Mouse (Mus musculus) neural tube, embryonic 11.5 days (tissue): Measurements from ENCODE around the gene Mllt10. TPM values are rescaled to one million over a fixed set of nuclear protein-coding genes. Genes with fewer than 3 reads are reported as not detected.
A peak's percentile ranks its signal among the peaks of the same experiment; 100 is the strongest.

ENCODE experiments used
- ATAC-seq: fragments of 200-750 bp; cut with Nextera tagmentation; 2 replicates; pipeline ENCODE4 v1.8.0; 2017; ENCODE audit warnings: moderate number of reproducible peaks, mild to moderate bottlenecking, moderate TSS enrichment, moderate library complexity; ENCODE audit not compliant: insufficient read depth, low FRiP score, low TSS enrichment
- DNase-seq: peaks from one replicate; pipeline ENCODE4 v3.0.0-alpha.2; 2015; ENCODE audit warnings: low spot score
- H3K27ac ChIP-seq: fragments of 300-500 bp; sonication (generic); 2 replicates; pipeline ENCODE4 v1.5.1; 2014; ENCODE audit warnings: low read depth, mild to moderate bottlenecking, low read length
- H3K27me3 ChIP-seq: fragments of 300-500 bp; sonication (generic); 2 replicates; pipeline ENCODE4 v1.6.1; 2014; ENCODE audit warnings: mild to moderate bottlenecking, low read length, mixed read lengths; ENCODE audit not compliant: control insufficient read depth, insufficient read depth
- H3K36me3 ChIP-seq: fragments of 300-500 bp; sonication (generic); 2 replicates; pipeline ENCODE4 v1.6.1; 2014; ENCODE audit warnings: mild to moderate bottlenecking, low read length, moderate library complexity, mixed read lengths; ENCODE audit not compliant: control insufficient read depth, insufficient read depth
- H3K4me1 ChIP-seq: fragments of 300-500 bp; sonication (generic); 2 replicates; pipeline ENCODE4 v1.6.1; 2014; ENCODE audit warnings: low read length, mixed read lengths; ENCODE audit not compliant: control insufficient read depth, insufficient read depth
- H3K4me2 ChIP-seq: fragments of 300-500 bp; sonication (generic); 2 replicates; pipeline ENCODE4 v1.6.1; 2014; ENCODE audit warnings: low read depth, mild to moderate bottlenecking, moderate library complexity
- H3K4me3 ChIP-seq: fragments of 300-500 bp; sonication (generic); 2 replicates; pipeline ENCODE4 v1.5.1; 2014; ENCODE audit warnings: low read depth, low read length
- H3K9ac ChIP-seq: fragments of 300-500 bp; sonication (generic); 2 replicates; pipeline ENCODE4 v1.6.1; 2014; ENCODE audit warnings: mild to moderate bottlenecking, low read length
- H3K9me3 ChIP-seq: fragments of 300-500 bp; sonication (generic); 2 replicates; pipeline ENCODE4 v1.6.1; 2016; ENCODE audit warnings: low read length; ENCODE audit not compliant: control insufficient read depth
- WGBS: fragments of 180-500 bp; shearing (Covaris S2); extraction: QIAGEN DNeasy Blood & Tissue Kit; methylation state at CpG from one replicate; pipeline ENCODE4 v1.1.7; 2014; 5-methylcytosine and 5-hydroxymethylcytosine counted together
- polyA plus RNA-seq: library from polyadenylated mRNA; unstranded; fragments of >200 nt; fragmentation: Nextera tagmentation; extraction: Ambion mirVana; gene quantifications from 2 replicates; pipeline ENCODE4 v1.2.1, GENCODE M21; 2014

The Mllt10 gene
- polyA plus RNA-seq, 1 experiment from 2014 or later, result 39.4 TPM

GRCm38 (mm10) chr2:18039566-18040290 is 15.3 kb upstream of the Mllt10 start:
- no peaks in the 10 kb centered on the region for H3K9me3 ChIP-seq
- peak overlapping the region; percentile 96 for H3K27ac ChIP-seq
- H3K4me2 ChIP-seq, result peak overlapping the region; percentile 84
- no peaks in the 10 kb centered on the region for H3K27me3 ChIP-seq
- DNase-seq (peak; percentile 86), ATAC-seq (peak; percentile 77)
- WGBS, result 3% methylated on average over 46 of the region's 46 CpGs
- H3K36me3 ChIP-seq, result no peaks in the 10 kb centered on the region
- H3K4me1 ChIP-seq, result peaks cover 40% of the 10 kb centered on the region
- peak overlapping the region; percentile 34 for H3K4me3 ChIP-seq
- peak overlapping the region; percentile 90 for H3K9ac ChIP-seq

GRCm38 (mm10) chr2:18040347-18041160 is 14.5 kb upstream of the Mllt10 start:
- WGBS, result 5% methylated on average over 27 of the region's 27 CpGs
- H3K4me2 ChIP-seq, result peak overlapping the region; percentile 84
- H3K27ac ChIP-seq, result peak overlapping the region; percentile 96
- H3K9ac ChIP-seq, result peak overlapping the region; percentile 90
- DNase-seq (peak; percentile 67), ATAC-seq (peak; percentile 29; the same call in 1 of the 2 replicates)
- no peaks in the 10 kb centered on the region for H3K27me3 ChIP-seq
- H3K9me3 ChIP-seq, result no peaks in the 10 kb centered on the region
- peaks cover 40% of the 10 kb centered on the region for H3K4me1 ChIP-seq
- H3K4me3 ChIP-seq, result peak overlapping the region; percentile 34
- H3K36me3 ChIP-seq, result no peaks in the 10 kb centered on the region

GRCm38 (mm10) chr2:18041199-18041885 is 13.7 kb upstream of the Mllt10 start:
- Histone ChIP-seq H3K4me1 (peaks cover 40% of the 10 kb centered on the region), H3K9me3 (no peaks in the 10 kb centered on the region), H3K27me3 (no peaks in the 10 kb centered on the region), H3K9ac (peak overlapping the region; percentile 90), H3K4me3 (peak overlapping the region; percentile 34), H3K36me3 (no peaks in the 10 kb centered on the region), H3K27ac (peak overlapping the region; percentile 96), H3K4me2 (peak overlapping the region; percentile 84)
- DNase-seq (peak; percentile 83), ATAC-seq (peak; percentile 70)
- WGBS, result 3% methylated on average over 14 of the region's 14 CpGs

- ATAC-seq (no peak), DNase-seq (peak; percentile 24)
- H3K4me1 ChIP-seq, result peaks cover 36% of the 10 kb centered on the region
- WGBS, result 6% methylated on average over 7 of the region's 7 CpGs
- peak overlapping the region; percentile 100 for H3K9ac ChIP-seq
- no peaks in the 10 kb centered on the region for H3K36me3 ChIP-seq
- no peaks in the 10 kb centered on the region for H3K9me3 ChIP-seq
- peak overlapping the region; percentile 99 for H3K4me3 ChIP-seq
- peak overlapping the region; percentile 100 for H3K27ac ChIP-seq
- peak overlapping the region; percentile 84 for H3K4me2 ChIP-seq
- H3K27me3 ChIP-seq, result no peaks in the 10 kb centered on the region
Observed at GRCm38 (mm10) chr2:18045143-18045780, 9.8 kb upstream of the Mllt10 start.

- Histone ChIP-seq H3K4me3 (peak overlapping the region; percentile 99), H3K4me1 (peaks cover 33% of the 10 kb centered on the region), H3K9me3 (no peaks in the 10 kb centered on the region), H3K4me2 (peak overlapping the region; percentile 84), H3K36me3 (no peaks in the 10 kb centered on the region), H3K9ac (peak overlapping the region; percentile 100), H3K27ac (peak overlapping the region; percentile 100), H3K27me3 (no peaks in the 10 kb centered on the region)
- 5% methylated on average over 6 of the region's 6 CpGs for WGBS
- ATAC-seq, result no peak
- peak; percentile 21 for DNase-seq
Observed at GRCm38 (mm10) chr2:18045781-18046181, 9.3 kb upstream of the Mllt10 start.

- H3K4me2 ChIP-seq, result peak overlapping the region; percentile 84
- WGBS, result 0% methylated on average over 4 of the region's 4 CpGs
Observed at GRCm38 (mm10) chr2:18046186-18046585, 8.9 kb upstream of the Mllt10 start.

GRCm38 (mm10) chr2:18046758-18047645 is 8.0 kb upstream of the Mllt10 start:
- peak overlapping the region; percentile 84 for H3K4me2 ChIP-seq

More at GRCm38 (mm10) chr2:18046186-18046585, 8.9 kb upstream of the Mllt10 start:
- peak; percentile 24 for DNase-seq
- peak overlapping the region; percentile 100 for H3K27ac ChIP-seq
- no peaks in the 10 kb centered on the region for H3K9me3 ChIP-seq
- no peaks in the 10 kb centered on the region for H3K36me3 ChIP-seq
- H3K4me1 ChIP-seq, result peaks cover 29% of the 10 kb centered on the region
- H3K9ac ChIP-seq, result peak overlapping the region; percentile 100
- H3K27me3 ChIP-seq, result no peaks in the 10 kb centered on the region
- ATAC-seq, result no peak
- H3K4me3 ChIP-seq, result peak overlapping the region; percentile 99

More at GRCm38 (mm10) chr2:18046758-18047645, 8.0 kb upstream of the Mllt10 start:
- Histone ChIP-seq H3K27ac (peak overlapping the region; percentile 100), H3K9ac (peak overlapping the region; percentile 100), H3K4me3 (peak overlapping the region; percentile 99), H3K36me3 (no peaks in the 10 kb centered on the region), H3K27me3 (no peaks in the 10 kb centered on the region), H3K4me1 (peaks cover 28% of the 10 kb centered on the region), H3K9me3 (no peaks in the 10 kb centered on the region)
- under 1% methylated on average over 49 of the region's 64 CpGs for WGBS
- ATAC-seq, result peak; percentile 11; the same call in 1 of the 2 replicates
- DNase-seq, result peak; percentile 63
